Mouse (Mus musculus) myocyte (in vitro differentiated cells): Measurements from ENCODE around the gene Tas1r1. TPM values are rescaled to one million over a fixed set of nuclear protein-coding genes. Genes with fewer than 3 reads are reported as not detected.

ENCODE experiments used
- H3K27me3 ChIP-seq: one replicate; pipeline ENCODE4 v1.6.1; 2011; ENCODE audit not compliant: control insufficient read depth, insufficient read depth, insufficient read length
- H3K36me3 ChIP-seq: one replicate; pipeline ENCODE4 v1.6.1; 2011; ENCODE audit not compliant: control insufficient read depth, insufficient read depth
- H3K4me2 ChIP-seq: one replicate; pipeline ENCODE4 v1.6.1; 2011; ENCODE audit warnings: low read depth, control low read depth
- H3K4me3 ChIP-seq: one replicate; pipeline ENCODE4 v1.5.1; 2011; ENCODE audit warnings: mild to moderate bottlenecking, control low read depth, moderate library complexity
- H3K79me2 ChIP-seq: one replicate; pipeline ENCODE4 v1.6.1; 2011; ENCODE audit not compliant: control insufficient read depth, insufficient read depth
- H3ac ChIP-seq: one replicate; pipeline ENCODE4 v1.6.1; 2011; ENCODE audit not compliant: control insufficient read depth, insufficient read length
- CEBPB ChIP-seq: IDR thresholded peaks from 2 replicates; pipeline ENCODE4 v1.6.1; 2011; ENCODE audit warnings: mild to moderate bottlenecking, moderate library complexity; ENCODE audit not compliant: poor library complexity, insufficient read depth, severe bottlenecking
- E2F4 ChIP-seq: IDR thresholded peaks from one replicate; pipeline ENCODE4 v1.6.1; 2011; ENCODE audit warnings: mild to moderate bottlenecking, control low read depth, moderate library complexity; ENCODE audit not compliant: insufficient read depth
- MAX ChIP-seq: IDR thresholded peaks from one replicate; pipeline ENCODE4 v1.6.1; 2011; ENCODE audit warnings: low read depth, mild to moderate bottlenecking, control low read depth
- MYOD1 ChIP-seq, 3 experiments: IDR thresholded peaks; one replicate each; pipeline ENCODE4 v1.6.1; 2011; ENCODE audit warnings: control low read depth in 2 of 3, low read depth in 2 of 3, mild to moderate bottlenecking in 2 of 3, moderate library complexity in 1 of 3; ENCODE audit not compliant: insufficient read length in 2 of 3, control insufficient read depth in 1 of 3
- MYOG ChIP-seq, 3 experiments: IDR thresholded peaks; one replicate each; pipeline ENCODE4 v1.6.1; 2011; ENCODE audit warnings: control low read depth in 2 of 3, low read depth in 2 of 3, mild to moderate bottlenecking in 2 of 3; ENCODE audit not compliant: insufficient read length in 2 of 3, control insufficient read depth in 1 of 3, insufficient read depth in 1 of 3
- POLR2A ChIP-seq: IDR thresholded peaks from one replicate; pipeline ENCODE4 v1.6.1; 2011; ENCODE audit warnings: low read depth, mild to moderate bottlenecking, control low read depth, moderate library complexity; ENCODE audit not compliant: insufficient read length
- POLR2AphosphoS2 ChIP-seq: IDR thresholded peaks from one replicate; pipeline ENCODE4 v1.6.1; 2011; ENCODE audit warnings: low read depth, control low read depth; ENCODE audit not compliant: insufficient read length
- REST ChIP-seq: IDR thresholded peaks from one replicate; pipeline ENCODE4 v1.6.1; 2011; ENCODE audit warnings: mild to moderate bottlenecking, control low read depth, moderate library complexity; ENCODE audit not compliant: insufficient read depth, insufficient read length
- SRF ChIP-seq: IDR thresholded peaks from one replicate; pipeline ENCODE4 v1.6.1; 2011; ENCODE audit warnings: low read depth; ENCODE audit not compliant: control insufficient read depth, insufficient read length
- TCF12 ChIP-seq: IDR thresholded peaks from one replicate; pipeline ENCODE4 v1.6.1; 2011; ENCODE audit warnings: mild to moderate bottlenecking, control low read depth; ENCODE audit not compliant: poor library complexity, insufficient read depth, severe bottlenecking
- TCF3 ChIP-seq: IDR thresholded peaks from one replicate; pipeline ENCODE4 v1.6.1; 2011; ENCODE audit warnings: low read depth, control low read depth; ENCODE audit not compliant: insufficient read length
- USF1 ChIP-seq: IDR thresholded peaks from one replicate; pipeline ENCODE4 v1.6.1; 2011; ENCODE audit warnings: low read depth, mild to moderate bottlenecking, control low read depth, moderate library complexity
- polyA plus RNA-seq: library from polyadenylated mRNA; unstranded; fragments of >200 nt; fragmentation: generic; extraction: Trizol; gene quantifications from one replicate; pipeline ENCODE4 v1.2.1, GENCODE M21; 2012; ENCODE audit warnings: missing spikeins

The Tas1r1 gene
- polyA plus RNA-seq, 1 experiment: 14.7 TPM

GRCm38 (mm10) chr4:152026751-152027508, 11.4 kb downstream of the Tas1r1 start:
- Histone ChIP-seq H3K4me3 (peak overlapping the region; percentile 61), H3ac (peak overlapping the region; percentile 96), H3K27me3 (no peaks in the 10 kb centered on the region), H3K79me2 (peaks cover 20% of the 10 kb centered on the region), H3K4me2 (peak overlapping the region; percentile 99), H3K36me3 (no peaks in the 10 kb centered on the region)
- peak in 1 of 3 experiments; percentile 30 for TF ChIP-seq MYOG (IDR thresholded peaks at IDR 0.05; ENCODE audit: control insufficient read depth in 1 of 3, insufficient read depth in 1 of 3, insufficient read length in 2 of 3, low read depth in 2 of 3)
- no peak for TF ChIP-seq REST
- TF ChIP-seq MYOD1 (IDR thresholded peaks at IDR 0.05; ENCODE audit: control insufficient read depth in 1 of 3, insufficient read length in 2 of 3, low read depth in 2 of 3): peak in 2 of 3 experiments; percentile 20 to 42

GRCm38 (mm10) chr4:152024525-152024924, 13.8 kb downstream of the Tas1r1 start:
- no peak overlapping the region for H3ac ChIP-seq
- H3K79me2 ChIP-seq: peaks cover 20% of the 10 kb centered on the region
- H3K27me3 ChIP-seq: no peaks in the 10 kb centered on the region
- H3K4me3 ChIP-seq: no peak overlapping the region
- no peak overlapping the region for H3K4me2 ChIP-seq
- TF ChIP-seq TCF3 (no peak), REST (no peak), E2F4 (no peak), POLR2A (no peak), SRF (no peak), POLR2AphosphoS2 (no peak), MYOD1 (IDR thresholded peaks at IDR 0.05; ENCODE audit: control insufficient read depth in 1 of 3, insufficient read length in 2 of 3, low read depth in 2 of 3) (no peak), MYOG (IDR thresholded peaks at IDR 0.05; ENCODE audit: control insufficient read depth in 1 of 3, insufficient read depth in 1 of 3, insufficient read length in 2 of 3, low read depth in 2 of 3) (no peak), TCF12 (no peak), USF1 (no peak), CEBPB (no peak), MAX (no peak)
- no peaks in the 10 kb centered on the region for H3K36me3 ChIP-seq

- no peak overlapping the region for H3K4me2 ChIP-seq
- no peak overlapping the region for H3K4me3 ChIP-seq
- H3ac ChIP-seq: no peak overlapping the region
- TF ChIP-seq USF1: no peak
- TF ChIP-seq POLR2A: no peak
- TF ChIP-seq MYOD1 (IDR thresholded peaks at IDR 0.05; ENCODE audit: control insufficient read depth in 1 of 3, insufficient read length in 2 of 3, low read depth in 2 of 3): no peak
- TF ChIP-seq MYOG (IDR thresholded peaks at IDR 0.05; ENCODE audit: control insufficient read depth in 1 of 3, insufficient read depth in 1 of 3, insufficient read length in 2 of 3, low read depth in 2 of 3): no peak
- TF ChIP-seq REST: no peak
- no peak for TF ChIP-seq POLR2AphosphoS2
- no peak for TF ChIP-seq E2F4
- TF ChIP-seq MAX: no peak
- no peak for TF ChIP-seq TCF12
- TF ChIP-seq CEBPB: no peak
- TF ChIP-seq TCF3: no peak
- no peak for TF ChIP-seq SRF
- no peaks in the 10 kb centered on the region for H3K27me3 ChIP-seq
- peaks cover 20% of the 10 kb centered on the region for H3K79me2 ChIP-seq
- H3K36me3 ChIP-seq: peaks cover 8% of the 10 kb centered on the region
These were observed 15.9 kb downstream of the Tas1r1 start for GRCm38 (mm10) chr4:152022506-152022905.

GRCm38 (mm10) chr4:152021568-152022097, 16.7 kb downstream of the Tas1r1 start:
- H3K27me3 ChIP-seq: no peaks in the 10 kb centered on the region
- no peak overlapping the region for H3ac ChIP-seq
- peaks cover 15% of the 10 kb centered on the region for H3K79me2 ChIP-seq
- H3K36me3 ChIP-seq: peaks cover 8% of the 10 kb centered on the region
- H3K4me3 ChIP-seq: no peak overlapping the region
- TF ChIP-seq MYOD1 (IDR thresholded peaks at IDR 0.05; ENCODE audit: control insufficient read depth in 1 of 3, insufficient read length in 2 of 3, low read depth in 2 of 3): no peak
- TF ChIP-seq TCF12: no peak
- H3K4me2 ChIP-seq: no peak overlapping the region

GRCm38 (mm10) chr4:152020024-152020423, 18.3 kb downstream of the Tas1r1 start:
- H3K4me2 ChIP-seq: no peak overlapping the region
- H3K36me3 ChIP-seq: peaks cover 12% of the 10 kb centered on the region
- H3ac ChIP-seq: no peak overlapping the region
- H3K4me3 ChIP-seq: no peak overlapping the region
- TF ChIP-seq POLR2A: no peak
- TF ChIP-seq MAX: no peak
- TF ChIP-seq REST: no peak
- no peak for TF ChIP-seq CEBPB
- no peak for TF ChIP-seq USF1
- TF ChIP-seq POLR2AphosphoS2: peak; percentile 58
- H3K79me2 ChIP-seq: peaks cover 10% of the 10 kb centered on the region
- H3K27me3 ChIP-seq: no peaks in the 10 kb centered on the region
